Mouse (Mus musculus) CD4-positive, CD25-positive, alpha-beta regulatory T cell, adult 4 months (primary cell): ENCODE results near the gene Olfr549. TPM values are rescaled to one million over a fixed set of nuclear protein-coding genes. Genes with fewer than 3 reads are reported as not detected.

Experiments used
- ATAC-seq: one replicate; pipeline ENCODE4 v1.8.0; 2017
- polyA plus RNA-seq, 2 experiments: library from polyadenylated mRNA; unstranded; fragments of 100-300 nt; shearing (Covaris generic); gene quantifications; one replicate each; pipeline ENCODE4 v1.2.1; 2017

The Olfr549 gene
- polyA plus RNA-seq, 2 experiments from 2014 or later: not detected

GRCm38 (mm10) chr7:102597378-102598031, 47.8 kb downstream of the Olfr549 start, which contains the start of gene Olfr552:
Gene Olfr552 (plus strand): TSS chr7:102597770.
- ATAC-seq: no peak

Other genes starting within 250 kb of the Olfr549 start
- gene Rrm1, start 108.2 kb upstream of the Olfr549 start, polyA plus RNA-seq: 10 to 100 TPM; 48.5 to 59.7 TPM
- under 1 TPM in 1 of 2 experiments, not detected in 1; 0.58 TPM for gene Olfr543, start 68.2 kb upstream of the Olfr549 start, polyA plus RNA-seq
- not detected for gene Olfr544, start 61.6 kb upstream of the Olfr549 start, polyA plus RNA-seq
- gene Olfr545, start 50.3 kb upstream of the Olfr549 start, polyA plus RNA-seq: not detected
- gene Olfr547, start 15.1 kb upstream of the Olfr549 start, polyA plus RNA-seq: not detected
- gene Olfr548-ps1, start 9.0 kb upstream of the Olfr549 start, polyA plus RNA-seq: not detected
- 10 to 100 TPM in 1 of 2 experiments, 1 to 10 TPM in 1; 8.5 to 11.4 TPM for gene Trim21, start 15.6 kb downstream of the Olfr549 start, polyA plus RNA-seq
- gene Olfr550, start 21.6 kb downstream of the Olfr549 start, polyA plus RNA-seq: not detected
- not detected for gene Olfr551, start 42.0 kb downstream of the Olfr549 start, polyA plus RNA-seq
- gene Olfr552, start 47.9 kb downstream of the Olfr549 start, polyA plus RNA-seq: under 1 TPM in 1 of 2 experiments, not detected in 1; 0.09 TPM
- gene Olfr553, start 68.3 kb downstream of the Olfr549 start, polyA plus RNA-seq: not detected
- gene Olfr554, start 88.6 kb downstream of the Olfr549 start, polyA plus RNA-seq: not detected
- not detected for gene Olfr555, start 109.0 kb downstream of the Olfr549 start, polyA plus RNA-seq
- not detected for gene Olfr556, start 115.0 kb downstream of the Olfr549 start, polyA plus RNA-seq
- gene Trim68, start 137.5 kb downstream of the Olfr549 start, polyA plus RNA-seq: 10 to 100 TPM; 15.7 to 20.6 TPM
- gene Olfr557, start 146.0 kb downstream of the Olfr549 start, polyA plus RNA-seq: not detected
- not detected for gene Olfr558, start 152.3 kb downstream of the Olfr549 start, polyA plus RNA-seq
- gene Olfr33, start 169.2 kb downstream of the Olfr549 start, polyA plus RNA-seq: not detected
- not detected for gene Olfr559, start 177.6 kb downstream of the Olfr549 start, polyA plus RNA-seq
- gene Olfr560, start 209.5 kb downstream of the Olfr549 start, polyA plus RNA-seq: not detected
- gene Olfr78, start 209.6 kb downstream of the Olfr549 start, polyA plus RNA-seq: not detected
- not detected for gene Olfr561, start 221.4 kb downstream of the Olfr549 start, polyA plus RNA-seq